8 mouse cellular contexts compared by ENCODE assay signal in the genomic region with DNA sequence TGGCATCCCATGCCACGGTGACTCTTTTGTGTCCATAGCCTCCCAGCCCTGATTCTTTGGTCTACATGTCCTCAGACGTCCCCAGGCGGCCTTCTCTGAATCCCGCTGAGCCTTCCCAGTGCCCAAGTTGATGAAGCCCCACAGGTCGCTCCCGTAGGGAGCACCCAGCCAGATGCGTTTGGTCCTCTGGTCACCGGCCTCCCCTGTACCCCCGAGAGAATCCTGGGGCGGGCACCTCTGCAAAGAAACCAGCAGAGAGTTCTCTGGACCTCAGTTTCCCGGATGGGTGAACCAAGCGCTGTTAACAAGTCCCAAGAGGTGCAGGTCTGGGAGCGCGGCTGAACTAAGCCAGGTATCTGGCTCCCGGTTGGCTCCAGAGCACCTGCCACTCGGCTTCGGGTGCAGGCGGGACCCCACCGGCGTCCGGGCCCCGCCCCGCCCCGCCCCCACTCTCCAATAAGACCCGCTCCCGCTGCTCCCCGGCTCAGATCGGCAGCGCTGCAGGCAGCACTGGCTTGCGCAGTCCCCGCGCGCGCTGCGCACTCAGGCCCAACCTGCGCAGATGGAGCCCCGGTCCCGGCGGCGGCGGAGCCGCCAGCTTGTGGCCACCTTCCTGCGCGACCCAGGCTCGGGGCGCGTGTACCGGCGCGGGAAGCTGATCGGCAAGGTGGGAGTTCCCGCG. TPM values are rescaled to one million over a fixed set of nuclear protein-coding genes. Genes with fewer than 3 reads are reported as not detected.
DNase-seq lines count a peak whose midpoint lies in the region; ATAC-seq lines count a peak whose summit lies in the region.

Gene Plk5, plus strand, starts transcription at position 459 of the 682 bp plus-strand sequence.

- DNase-seq in left cerebral cortex, adult 18-20 months (ENCODE audit: low spot score in 2 of 2) = peak in 1 of 2 experiments; percentile 33
- no peak for DNase-seq in left cerebral cortex, adult 9 months (ENCODE audit: low spot score in 2 of 2)
- peak; percentile 78 for DNase-seq in cerebellum, adult 9-10 months
- DNase-seq in frontal cortex, postnatal 14 days (ENCODE audit: low spot score in 2 of 2) = no peak
- DNase-seq in urinary bladder, postnatal 36 days (ENCODE audit: low spot score in 2 of 2) = no peak
- no peak for DNase-seq in urinary bladder, adult 18-20 months (ENCODE audit: low spot score in 2 of 2)

- peak within 1 kb of the TSS; percentile 40 for H3K4me3 ChIP-seq in forebrain, embryonic 16.5 days (replicated peaks; ENCODE audit: low read length)
- H3K4me3 ChIP-seq in midbrain, embryonic 16.5 days (ENCODE audit: low read depth, low read length) = peak within 1 kb of the TSS; percentile 44

- no peak within 1 kb of the TSS for H3K27ac ChIP-seq in forebrain, embryonic 16.5 days (ENCODE audit: low read length)
- H3K27ac ChIP-seq in midbrain, embryonic 16.5 days (ENCODE audit: low read length) = no peak within 1 kb of the TSS

- H3K36me3 ChIP-seq in forebrain, embryonic 16.5 days (ENCODE audit: control insufficient read depth, insufficient read depth) = no peaks in the 10 kb centered on the region
- no peaks in the 10 kb centered on the region for H3K36me3 ChIP-seq in midbrain, embryonic 16.5 days (ENCODE audit: control insufficient read depth, insufficient read depth, low read length)

- H3K9me3 ChIP-seq in forebrain, embryonic 16.5 days (ENCODE audit: control insufficient read depth, low read length) = no peaks in the 10 kb centered on the region
- H3K9me3 ChIP-seq in midbrain, embryonic 16.5 days (replicated peaks; ENCODE audit: control insufficient read depth, low read length, poor library complexity, severe bottlenecking) = no peaks in the 10 kb centered on the region

- peak within 1 kb of the TSS; percentile 29 for H3K9ac ChIP-seq in forebrain, embryonic 16.5 days (replicated peaks; ENCODE audit: low read depth, low read length)
- peak within 1 kb of the TSS; percentile 56 for H3K9ac ChIP-seq in midbrain, embryonic 16.5 days (ENCODE audit: low read depth, low read length)

- H3K4me2 ChIP-seq in forebrain, embryonic 16.5 days (ENCODE audit: low read length) = peak within 1 kb of the TSS; percentile 57
- peak within 1 kb of the TSS; percentile 71 for H3K4me2 ChIP-seq in midbrain, embryonic 16.5 days (ENCODE audit: low read length)

- under 1% methylated on average over 50 of the region's 53 CpGs for whole genome bisulfite sequencing in forebrain, embryonic 16.5 days
- WGBS in midbrain, embryonic 16.5 days = under 1% methylated on average over 51 of the region's 53 CpGs

- peaks cover 16% of the 10 kb centered on the region for H3K4me1 ChIP-seq in forebrain, embryonic 16.5 days (replicated peaks; ENCODE audit: control insufficient read depth, insufficient read depth, low read length)
- peaks cover 12% of the 10 kb centered on the region for H3K4me1 ChIP-seq in midbrain, embryonic 16.5 days (ENCODE audit: control insufficient read depth, insufficient read depth, low read length)

- ATAC-seq in forebrain, embryonic 16.5 days = 0 out of 2 replicates have a peak, but pooled peaks have one; percentile 27
- ATAC-seq in midbrain, embryonic 16.5 days = no peak

- H3K27me3 ChIP-seq in forebrain, embryonic 16.5 days (replicated peaks; ENCODE audit: control insufficient read depth, insufficient read depth, low read length) = peaks cover 54% of the 10 kb centered on the region
- peaks cover 62% of the 10 kb centered on the region for H3K27me3 ChIP-seq in midbrain, embryonic 16.5 days (ENCODE audit: control insufficient read depth, insufficient read depth, low read depth, low read length)

RNA-seq across cellular contexts. Expression of gene Plk5, which starts in this region (rescaled TPM):
- 10 to 100 TPM; 25.8 to 34.6 TPM for total RNA-seq in left cerebral cortex, adult 18-20 months (2021)
- 2.2 and 4.5 TPM in 2 replicates for polyA plus RNA-seq in forebrain, embryonic 16.5 days (2015; fragmentation: Nextera tagmentation; extraction: Ambion mirVana)
- polyA plus RNA-seq in midbrain, embryonic 16.5 days (2015; fragmentation: Nextera tagmentation; extraction: Ambion mirVana) = 9.6 and 11.0 TPM in 2 replicates
